Mouse (Mus musculus) MEL (cell line): ENCODE measurements around the gene Ccdc151. TPM values are rescaled to one million over a fixed set of nuclear protein-coding genes. Genes with fewer than 3 reads are reported as not detected.

ENCODE experiments used
- DNase-seq: peaks from one replicate; pipeline ENCODE4 v3.0.0; 2011; ENCODE audit warnings: low read depth, low spot score
- H3K27ac ChIP-seq: 2 replicates; pipeline ENCODE4 v1.5.1; 2012; ENCODE audit warnings: low read depth, mild to moderate bottlenecking, control low read depth, low read length, moderate library complexity; ENCODE audit not compliant: control insufficient read depth
- H3K27me3 ChIP-seq, 2 experiments: fragments of 150-350 bp in 1 of 2; sonication (generic) in 1 of 2; 2 replicates each; pipeline ENCODE4 v1.6.1; 2012; ENCODE audit warnings: low read length in 2 of 2, mild to moderate bottlenecking in 2 of 2, improper control_type of control experiment in 1 of 2, moderate library complexity in 1 of 2; ENCODE audit not compliant: insufficient read depth in 2 of 2, control insufficient read depth in 1 of 2
- H3K36me3 ChIP-seq, 2 experiments: 2 replicates each; pipeline ENCODE4 v1.6.1; 2012 to 2014; ENCODE audit warnings: low read length in 2 of 2, improper control_type of control experiment in 1 of 2, inconsistent platforms in 1 of 2, mild to moderate bottlenecking in 1 of 2; ENCODE audit not compliant: insufficient read depth in 2 of 2, control insufficient read depth in 1 of 2
- H3K4me1 ChIP-seq, 2 experiments: fragments of 150-350 bp in 1 of 2; sonication (generic) in 1 of 2; 2 replicates each; pipeline ENCODE4 v1.6.1; 2012; ENCODE audit warnings: low read length in 2 of 2, improper control_type of control experiment in 1 of 2, mild to moderate bottlenecking in 1 of 2; ENCODE audit not compliant: insufficient read depth in 2 of 2, control insufficient read depth in 1 of 2
- H3K4me3 ChIP-seq, 2 experiments: fragments of 150-350 bp in 1 of 2; sonication (generic) in 1 of 2; 2 replicates each; pipeline ENCODE4 v1.5.1; 2012; ENCODE audit warnings: low read depth in 2 of 2, low read length in 2 of 2, mild to moderate bottlenecking in 2 of 2, moderate library complexity in 2 of 2, control low read depth in 1 of 2, improper control_type of control experiment in 1 of 2; ENCODE audit not compliant: control insufficient read depth in 1 of 2, insufficient read depth in 1 of 2
- H3K79me2 ChIP-seq: 2 replicates; pipeline ENCODE4 v1.6.1; 2012; ENCODE audit warnings: mild to moderate bottlenecking, low read length, moderate library complexity; ENCODE audit not compliant: control insufficient read depth, poor library complexity, insufficient read depth
- H3K9ac ChIP-seq: 2 replicates; pipeline ENCODE4 v1.6.1; 2012; ENCODE audit warnings: low read depth, mild to moderate bottlenecking, control low read depth, low read length, moderate library complexity; ENCODE audit not compliant: control insufficient read depth, poor library complexity, severe bottlenecking
- H3K9me3 ChIP-seq: fragments of 150-350 bp; sonication (generic); replicated peaks from 2 replicates; pipeline ENCODE4 v1.6.1; 2012; ENCODE audit warnings: mild to moderate bottlenecking, low read length, improper control_type of control experiment, moderate library complexity; ENCODE audit not compliant: insufficient read depth
- BHLHE40 ChIP-seq: IDR thresholded peaks from 2 replicates; pipeline ENCODE4 v1.6.1; 2012; ENCODE audit warnings: low read depth, mild to moderate bottlenecking, inconsistent platforms, low read length, improper control_type of control experiment, borderline replicate concordance
- CHD1 ChIP-seq: IDR thresholded peaks from 2 replicates; pipeline ENCODE4 v1.6.1; 2012; ENCODE audit warnings: low read depth, mild to moderate bottlenecking, inconsistent platforms, low read length, improper control_type of control experiment
- GATA1 ChIP-seq: IDR thresholded peaks from 2 replicates; pipeline ENCODE4 v1.6.1; 2011; ENCODE audit warnings: low read depth, low read length, improper control_type of control experiment
- POLR2AphosphoS2 ChIP-seq: IDR thresholded peaks from 2 replicates; pipeline ENCODE4 v1.6.1; 2011; ENCODE audit warnings: low read length, improper control_type of control experiment
- RCOR1 ChIP-seq: IDR thresholded peaks from 2 replicates; pipeline ENCODE4 v1.6.1; 2012; ENCODE audit warnings: low read depth, mild to moderate bottlenecking, inconsistent platforms, low read length, improper control_type of control experiment
- TAL1 ChIP-seq: IDR thresholded peaks from 2 replicates; pipeline ENCODE4 v1.6.1; 2012; ENCODE audit warnings: mild to moderate bottlenecking, inconsistent platforms, low read length, moderate library complexity, mixed read lengths
- USF1 ChIP-seq: IDR thresholded peaks from 2 replicates; pipeline ENCODE4 v1.6.1; 2014; ENCODE audit warnings: low read depth, mild to moderate bottlenecking, inconsistent platforms, low read length, improper control_type of control experiment, moderate library complexity
- polyA plus RNA-seq, 2 experiments: library from polyadenylated mRNA; stranded (reverse) in 1 of 2; unstranded in 1 of 2; fragments of >175 nt in 1 of 2; fragments of >200 nt in 1 of 2; gene quantifications; 2 replicates each; pipeline versions ENCODE4 v1.2.1 to v1.2.4; 2012; ENCODE audit warnings: low replicate concordance in 2 of 2, low read depth in 1 of 2; ENCODE audit not compliant: insufficient read length in 2 of 2, insufficient read depth in 1 of 2, missing spikeins in 1 of 2
- total RNA-seq: library from RNA; depleted of rRNA; stranded (reverse); fragments of 300-350 nt; gene quantifications from 2 replicates; pipeline ENCODE4 v1.2.3, GENCODE M21; 2012

The Ccdc151 gene
- total and polyA plus RNA-seq, 3 experiments, result 0.19 to 0.99 TPM; not detected in 1

DNA sequence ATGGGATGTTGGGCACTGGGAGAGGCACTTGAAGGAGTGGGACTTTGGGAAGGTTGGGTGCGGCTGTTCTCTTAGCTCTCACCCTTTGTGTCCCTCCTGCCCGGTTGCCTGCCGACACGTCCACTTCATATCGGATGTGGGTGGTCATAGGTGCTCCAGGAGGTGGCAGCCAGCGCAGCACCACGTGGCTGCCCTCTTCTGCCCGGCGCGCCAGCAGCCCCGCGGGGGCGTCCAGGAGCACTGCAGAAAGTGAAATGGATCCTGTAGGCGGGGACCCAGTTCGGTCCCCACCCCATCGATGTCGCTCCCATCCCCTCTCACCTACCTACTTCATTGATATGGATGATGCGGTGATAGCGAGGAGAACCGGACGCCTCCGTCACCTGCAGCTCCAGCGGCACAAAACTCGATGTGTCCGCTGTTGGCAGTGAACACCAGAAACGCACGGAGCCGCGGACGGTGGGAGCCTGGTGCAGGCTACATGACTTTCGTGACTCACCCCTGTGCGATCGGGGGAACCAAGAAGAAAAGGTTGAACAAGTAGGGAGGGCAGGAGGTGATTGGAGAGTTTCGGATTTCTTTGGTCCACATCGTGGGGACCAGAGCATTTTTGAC lies 41.0 kb downstream of the Ccdc151 start:
- DNase-seq, result peak; percentile 91
- Histone ChIP-seq H3K9me3 (no peaks in the 10 kb centered on the region), H3K36me3 (peaks cover 14 to 30% of the 10 kb centered on the region in 2 experiments), H3K27me3 (no peaks in the 10 kb centered on the region), H3K4me3 (peak overlapping the region; percentile 75 to 77), H3K27ac (peak overlapping the region; percentile 91), H3K4me1 (peaks cover 13 to 37% of the 10 kb centered on the region in 2 experiments), H3K79me2 (peaks cover 41% of the 10 kb centered on the region), H3K9ac (peak overlapping the region; percentile 77)
- TF ChIP-seq USF1 (no peak), TAL1 (no peak), GATA1 (0 out of 2 replicates have a peak, but pooled peaks have one; percentile 26)

DNA sequence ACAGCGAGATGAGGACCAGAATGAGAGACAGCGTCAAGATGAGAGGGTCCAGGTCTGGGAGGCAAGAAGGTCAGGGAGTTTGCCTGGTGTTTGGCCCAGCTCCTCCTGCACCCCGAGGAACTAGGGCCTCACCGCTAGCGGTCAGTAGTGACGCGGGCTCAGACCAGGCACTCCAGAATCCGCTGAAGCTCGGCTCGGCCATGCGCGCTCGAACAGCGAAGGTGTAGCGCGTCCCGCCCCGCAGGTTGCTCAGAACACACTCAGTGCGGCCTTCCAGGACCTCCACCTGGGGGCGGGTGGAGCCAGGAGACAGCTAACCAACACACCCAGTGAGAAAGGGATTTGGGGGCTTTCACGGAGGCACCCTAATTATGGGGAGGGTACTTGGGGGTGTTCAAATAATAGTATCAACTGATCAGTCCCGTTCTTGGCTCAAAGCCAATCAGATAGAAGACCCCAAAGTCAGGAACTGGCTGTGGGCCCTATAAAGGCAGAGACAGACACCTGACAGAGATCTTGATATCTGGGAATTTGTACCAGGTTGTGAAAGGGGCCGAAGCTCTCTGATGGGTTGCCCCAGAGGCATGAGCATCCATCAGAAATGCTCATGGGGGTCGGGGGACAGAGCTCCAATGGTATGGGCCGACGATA lies 41.8 kb downstream of the Ccdc151 start:
- Histone ChIP-seq H3K4me1 (peaks cover 15 to 40% of the 10 kb centered on the region in 2 experiments), H3K36me3 (peaks cover 14 to 32% of the 10 kb centered on the region in 2 experiments), H3K9me3 (no peaks in the 10 kb centered on the region), H3K4me3 (peak overlapping the region; percentile 75 to 77), H3K79me2 (peaks cover 41% of the 10 kb centered on the region), H3K27me3 (no peaks in the 10 kb centered on the region), H3K27ac (peak overlapping the region; percentile 91), H3K9ac (peak overlapping the region; percentile 77)
- DNase-seq, result peak; percentile 59
- TF ChIP-seq GATA1 (peak; percentile 97), BHLHE40 (no peak)

DNA sequence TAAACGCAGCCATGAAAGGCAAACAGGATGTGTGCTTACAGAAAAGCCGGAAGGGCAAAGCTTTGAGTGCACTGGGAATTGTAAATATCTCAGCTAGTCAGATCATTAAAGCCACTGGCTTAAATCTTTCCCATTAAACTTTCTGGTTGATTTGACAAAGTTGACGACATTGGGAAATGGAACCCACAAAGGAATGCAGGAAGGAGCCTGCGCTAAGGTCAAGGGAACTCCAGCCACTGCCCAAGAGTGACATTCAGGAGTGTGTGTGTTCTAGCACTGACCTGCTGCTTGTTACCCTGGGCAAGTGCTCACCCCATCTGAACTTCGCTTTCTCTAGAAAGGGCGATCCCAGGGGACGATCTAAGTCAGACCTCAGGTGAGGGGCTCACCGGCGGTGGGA lies 42.3 kb downstream of the Ccdc151 start:
- Histone ChIP-seq H3K4me1 (peaks cover 15 to 40% of the 10 kb centered on the region in 2 experiments), H3K27ac (peak overlapping the region; percentile 91; the same call in 1 of the 2 replicates), H3K9ac (peak overlapping the region; percentile 77), H3K79me2 (peaks cover 42% of the 10 kb centered on the region), H3K9me3 (no peaks in the 10 kb centered on the region), H3K36me3 (peaks cover 14 to 32% of the 10 kb centered on the region in 2 experiments), H3K4me3 (no peak overlapping the region; a peak in 1 of 4 replicates), H3K27me3 (no peaks in the 10 kb centered on the region)
- no peak for DNase-seq
- no peak for TF ChIP-seq RCOR1
- TF ChIP-seq POLR2AphosphoS2, result no peak

- H3K27ac ChIP-seq, result no peak overlapping the region
- H3K4me1 ChIP-seq, result peaks cover 19 to 46% of the 10 kb centered on the region in 2 experiments
- no peaks in the 10 kb centered on the region for H3K27me3 ChIP-seq
- no peak overlapping the region for H3K9ac ChIP-seq
- H3K79me2 ChIP-seq, result peaks cover 42% of the 10 kb centered on the region
- no peak for TF ChIP-seq CHD1
- TF ChIP-seq, all 39 proteins: peak for 0
- H3K9me3 ChIP-seq, result no peaks in the 10 kb centered on the region
- no peak for DNase-seq
- H3K4me3 ChIP-seq, result no peak overlapping the region
- peaks cover 14 to 37% of the 10 kb centered on the region in 2 experiments for H3K36me3 ChIP-seq
These were observed 43.2 kb downstream of the Ccdc151 start for GRCm38 (mm10) chr9:21959244-21959643.
